Mouse (Mus musculus) forebrain, embryonic 15.5 days (tissue): ENCODE data around the gene Luc7l3. TPM values are rescaled to one million over a fixed set of nuclear protein-coding genes. Genes with fewer than 3 reads are reported as not detected.

Source experiments
- ATAC-seq: fragments of 200-750 bp; cut with Nextera tagmentation; replicated peaks from 2 replicates; pipeline ENCODE4 v1.8.0; 2017; ENCODE audit warnings: mild to moderate bottlenecking, moderate TSS enrichment, moderate library complexity
- H3K27ac ChIP-seq: fragments of 300-500 bp; sonication (generic); replicated peaks from 2 replicates; pipeline ENCODE4 v1.5.1; 2015; ENCODE audit warnings: mild to moderate bottlenecking, inconsistent platforms
- H3K27me3 ChIP-seq: fragments of 300-500 bp; sonication (generic); 2 replicates; pipeline ENCODE4 v1.6.1; 2015; ENCODE audit warnings: inconsistent platforms
- H3K36me3 ChIP-seq: fragments of 300-500 bp; sonication (generic); 2 replicates; pipeline ENCODE4 v1.6.1; 2015; ENCODE audit warnings: mild to moderate bottlenecking, inconsistent platforms
- H3K4me1 ChIP-seq: fragments of 300-500 bp; sonication (generic); 2 replicates; pipeline ENCODE4 v1.6.1; 2015; ENCODE audit warnings: inconsistent platforms
- H3K4me2 ChIP-seq: fragments of 300-500 bp; sonication (generic); replicated peaks from 2 replicates; pipeline ENCODE4 v1.6.1; 2015; ENCODE audit warnings: mild to moderate bottlenecking, inconsistent platforms
- H3K4me3 ChIP-seq: fragments of 300-500 bp; sonication (generic); 2 replicates; pipeline ENCODE4 v1.5.1; 2015; ENCODE audit warnings: mild to moderate bottlenecking, inconsistent platforms
- H3K9ac ChIP-seq: fragments of 300-500 bp; sonication (generic); replicated peaks from 2 replicates; pipeline ENCODE4 v1.6.1; 2015; ENCODE audit warnings: mild to moderate bottlenecking, inconsistent platforms
- H3K9me3 ChIP-seq: fragments of 300-500 bp; sonication (generic); 2 replicates; pipeline ENCODE4 v1.6.1; 2016; ENCODE audit warnings: inconsistent platforms
- WGBS: fragments of 180-500 bp; shearing (Covaris S2); methylation state at CpG from one replicate; pipeline ENCODE4 v1.1.7; 2015; ENCODE audit warnings: mixed read lengths; 5-methylcytosine and 5-hydroxymethylcytosine counted together
- polyA plus RNA-seq: library from polyadenylated mRNA; unstranded; fragments of >200 nt; fragmentation: Nextera tagmentation; extraction: Ambion mirVana; gene quantifications from 2 replicates; pipeline ENCODE4 v1.2.1, GENCODE M21; 2015

Gene Luc7l3
- polyA plus RNA-seq, 1 experiment from 2014 or later, result 153 TPM

- Histone ChIP-seq H3K9ac (peak overlapping the region; percentile 35), H3K36me3 (no peaks in the 10 kb centered on the region), H3K4me3 (peak overlapping the region; percentile 36), H3K27me3 (no peaks in the 10 kb centered on the region), H3K4me2 (peak overlapping the region; percentile 51), H3K4me1 (peaks cover 9% of the 10 kb centered on the region; the same call in 1 of the 2 replicates), H3K9me3 (no peaks in the 10 kb centered on the region), H3K27ac (no peak overlapping the region; the same call in 1 of the 2 replicates)
- ATAC-seq, result peak; percentile 59
- under 1% methylated on average over 18 of the region's 18 CpGs for WGBS
Observed at GRCm38 (mm10) chr11:94265134-94265785, 56.5 kb downstream of the Luc7l3 start.

- no peaks in the 10 kb centered on the region for H3K36me3 ChIP-seq
- H3K4me1 ChIP-seq, result peaks cover 19% of the 10 kb centered on the region; the same call in 1 of the 2 replicates
- H3K9me3 ChIP-seq, result no peaks in the 10 kb centered on the region
- H3K4me3 ChIP-seq, result no peak overlapping the region
- no peak for ATAC-seq
- H3K27ac ChIP-seq, result no peak overlapping the region
- H3K27me3 ChIP-seq, result no peaks in the 10 kb centered on the region
- 78% methylated on average over 6 of the region's 6 CpGs for WGBS
- H3K9ac ChIP-seq, result no peak overlapping the region
- H3K4me2 ChIP-seq, result no peak overlapping the region
Observed at GRCm38 (mm10) chr11:94261585-94262370, 60.0 kb downstream of the Luc7l3 start.

GRCm38 (mm10) chr11:94259814-94260213 lies 62.0 kb downstream of the Luc7l3 start:
- no peak overlapping the region for H3K4me2 ChIP-seq
- ATAC-seq, result no peak
- no peak overlapping the region for H3K4me3 ChIP-seq
- H3K9ac ChIP-seq, result no peak overlapping the region
- no peak overlapping the region for H3K27ac ChIP-seq
- WGBS, result 45% methylated on average over 4 of the region's 4 CpGs
- H3K4me1 ChIP-seq, result peaks cover 22% of the 10 kb centered on the region
- no peaks in the 10 kb centered on the region for H3K27me3 ChIP-seq
- no peaks in the 10 kb centered on the region for H3K9me3 ChIP-seq
- H3K36me3 ChIP-seq, result no peaks in the 10 kb centered on the region

- H3K36me3 ChIP-seq, result no peaks in the 10 kb centered on the region
- H3K9me3 ChIP-seq, result no peaks in the 10 kb centered on the region
- WGBS, result 41% methylated on average over 14 of the region's 14 CpGs
- no peak overlapping the region for H3K9ac ChIP-seq
- H3K27ac ChIP-seq, result no peak overlapping the region
- H3K27me3 ChIP-seq, result no peaks in the 10 kb centered on the region
- H3K4me3 ChIP-seq, result no peak overlapping the region
- no peak overlapping the region for H3K4me2 ChIP-seq
- peaks cover 24% of the 10 kb centered on the region for H3K4me1 ChIP-seq
- ATAC-seq, result peak; percentile 79
Observed at GRCm38 (mm10) chr11:94257987-94258386, 63.8 kb downstream of the Luc7l3 start.

GRCm38 (mm10) chr11:94255733-94256132 lies 66.1 kb downstream of the Luc7l3 start:
- 43% methylated on average over 5 of the region's 5 CpGs for WGBS
- Histone ChIP-seq H3K27me3 (no peaks in the 10 kb centered on the region), H3K9me3 (no peaks in the 10 kb centered on the region), H3K27ac (0 out of 2 replicates have a peak overlapping the region, but pooled peaks have one; percentile 31), H3K9ac (no peak overlapping the region), H3K36me3 (no peaks in the 10 kb centered on the region), H3K4me2 (no peak overlapping the region), H3K4me1 (peaks cover 24% of the 10 kb centered on the region), H3K4me3 (no peak overlapping the region)
- ATAC-seq, result peak; percentile 48; the same call in 1 of the 2 replicates

GRCm38 (mm10) chr11:94253691-94254090 lies 68.1 kb downstream of the Luc7l3 start:
- H3K4me2 ChIP-seq, result no peak overlapping the region
- no peak overlapping the region for H3K27ac ChIP-seq
- H3K36me3 ChIP-seq, result no peaks in the 10 kb centered on the region
- H3K4me1 ChIP-seq, result peaks cover 24% of the 10 kb centered on the region
- H3K27me3 ChIP-seq, result no peaks in the 10 kb centered on the region
- 90% methylated on average over 10 of the region's 10 CpGs for WGBS
- H3K4me3 ChIP-seq, result no peak overlapping the region
- H3K9me3 ChIP-seq, result no peaks in the 10 kb centered on the region
- ATAC-seq, result no peak
- H3K9ac ChIP-seq, result no peak overlapping the region

GRCm38 (mm10) chr11:94253156-94253555 lies 68.6 kb downstream of the Luc7l3 start:
- no peak overlapping the region for H3K4me2 ChIP-seq
- H3K27me3 ChIP-seq, result no peaks in the 10 kb centered on the region
- WGBS, result 85% methylated on average over 9 of the region's 9 CpGs
- no peak for ATAC-seq
- peaks cover 19% of the 10 kb centered on the region for H3K4me1 ChIP-seq
- H3K36me3 ChIP-seq, result no peaks in the 10 kb centered on the region
- no peaks in the 10 kb centered on the region for H3K9me3 ChIP-seq
- no peak overlapping the region for H3K27ac ChIP-seq
- H3K9ac ChIP-seq, result no peak overlapping the region
- H3K4me3 ChIP-seq, result no peak overlapping the region

GRCm38 (mm10) chr11:94246789-94247061 lies 75.1 kb downstream of the Luc7l3 start:
- 65% methylated on average over 8 of the region's 8 CpGs for WGBS
- Histone ChIP-seq H3K9ac (no peak overlapping the region), H3K4me2 (no peak overlapping the region), H3K36me3 (no peaks in the 10 kb centered on the region), H3K4me1 (peaks cover 29% of the 10 kb centered on the region), H3K27me3 (no peaks in the 10 kb centered on the region), H3K4me3 (no peak overlapping the region), H3K9me3 (no peaks in the 10 kb centered on the region), H3K27ac (peak overlapping the region; percentile 70)
- no peak for ATAC-seq

- 35% methylated on average over 17 of the region's 17 CpGs for WGBS
- Histone ChIP-seq H3K4me2 (no peak within 1 kb of the TSS), H3K27ac (peak within 1 kb of the TSS; percentile 70)
Observed at GRCm38 (mm10) chr11:94245955-94246788, 75.6 kb downstream of the Luc7l3 start, which contains the start of gene Wfikkn2. Gene Wfikkn2, minus strand, starts transcription at chr11:94246005.

GRCm38 (mm10) chr11:94244385-94244784 lies 77.4 kb downstream of the Luc7l3 start:
- WGBS, result 62% methylated on average over 9 of the region's 9 CpGs
- no peaks in the 10 kb centered on the region for H3K36me3 ChIP-seq
- H3K27me3 ChIP-seq, result no peaks in the 10 kb centered on the region
- no peak for ATAC-seq
- H3K9me3 ChIP-seq, result no peaks in the 10 kb centered on the region
- no peak overlapping the region for H3K4me3 ChIP-seq
- peaks cover 29% of the 10 kb centered on the region for H3K4me1 ChIP-seq
- no peak overlapping the region for H3K27ac ChIP-seq
- no peak overlapping the region for H3K4me2 ChIP-seq
- no peak overlapping the region for H3K9ac ChIP-seq

More at GRCm38 (mm10) chr11:94245955-94246788, 75.6 kb downstream of the Luc7l3 start, which contains the start of gene Wfikkn2:
- no peaks in the 10 kb centered on the region for H3K9me3 ChIP-seq
- no peaks in the 10 kb centered on the region for H3K36me3 ChIP-seq
- no peak within 1 kb of the TSS for H3K4me3 ChIP-seq
- no peaks in the 10 kb centered on the region for H3K27me3 ChIP-seq
- H3K9ac ChIP-seq, result no peak within 1 kb of the TSS
- peak; percentile 84 for ATAC-seq
- peaks cover 29% of the 10 kb centered on the region for H3K4me1 ChIP-seq

- Histone ChIP-seq H3K27ac (no peak overlapping the region), H3K9me3 (no peaks in the 10 kb centered on the region), H3K4me2 (peak overlapping the region; percentile 46), H3K9ac (no peak overlapping the region), H3K27me3 (no peaks in the 10 kb centered on the region), H3K4me3 (no peak overlapping the region), H3K4me1 (peaks cover 29% of the 10 kb centered on the region), H3K36me3 (no peaks in the 10 kb centered on the region)
- ATAC-seq, result no peak
- 41% methylated on average over 15 of the region's 15 CpGs for WGBS
Observed at GRCm38 (mm10) chr11:94243422-94244180, 78.2 kb downstream of the Luc7l3 start.
